ENCODE assay signal across 9 mouse cellular contexts in genomic region chr8:18345322-18345721, GRCm38 (mm10).
DNase-seq lines count a peak whose midpoint lies in the region; ATAC-seq and TF ChIP-seq lines count a peak whose summit lies in the region.
"Had no signal": no experiment of that assay in that cellular context is flagged by ENCODE, and none has a peak within 500 bp of the region (broad histone marks: within the 10 kb centered on the region; RNA-seq: fewer than 3 reads in every experiment).

No protein-coding gene starts in this region.

- TF ChIP-seq EP300 in stomach, postnatal 0 days (optimal IDR thresholded peaks at IDR 0.05): no peak

- 31% methylated on average over 6 of the region's 6 CpGs for WGBS in heart, embryonic 11.5 days (ENCODE audit: insufficient replicate concordance)
- 31% methylated on average over 6 of the region's 6 CpGs for whole genome bisulfite sequencing in midbrain, embryonic 12.5 days
- 31% methylated on average over 6 of the region's 6 CpGs for WGBS in stomach, postnatal 0 days

- no peak overlapping the region for H3K27ac ChIP-seq in heart, embryonic 11.5 days (ENCODE audit: low read depth, low read length)
- no peak overlapping the region for H3K27ac ChIP-seq in cortical plate, adult 2 months (ENCODE audit: insufficient read depth, low read length)
- no peak overlapping the region for H3K27ac ChIP-seq in midbrain, embryonic 12.5 days (replicated peaks)
- no peak overlapping the region for H3K27ac ChIP-seq in stomach, postnatal 0 days (replicated peaks)
- H3K27ac ChIP-seq: macrophage had no signal

- no peaks in the 10 kb centered on the region for H3K27me3 ChIP-seq in heart, embryonic 11.5 days (ENCODE audit: control insufficient read depth, insufficient read depth, low read length)
- H3K27me3 ChIP-seq in midbrain, embryonic 12.5 days: no peaks in the 10 kb centered on the region
- H3K27me3 ChIP-seq in stomach, postnatal 0 days (ENCODE audit: control insufficient read depth, insufficient read depth, low read length): no peaks in the 10 kb centered on the region

- H3K4me3 ChIP-seq in heart, embryonic 11.5 days (ENCODE audit: low read depth, low read length): no peak overlapping the region
- no peak overlapping the region for H3K4me3 ChIP-seq in cortical plate, adult 2 months (ENCODE audit: insufficient read depth, low read length)
- H3K4me3 ChIP-seq in midbrain, embryonic 12.5 days: no peak overlapping the region
- no peak overlapping the region for H3K4me3 ChIP-seq in stomach, postnatal 0 days (ENCODE audit: low read depth, low read length)

- DNase-seq in heart, adult 18-20 months: peak; percentile 2 to 20
- peak; percentile 69 for DNase-seq in ZHBTc4 (ENCODE audit: low read depth, low spot score)
- DNase-seq in layer of hippocampus, adult 9-10 months (ENCODE audit: low spot score): peak; percentile 30
- peak; percentile 40 for DNase-seq in stomach, postnatal 0 days (ENCODE audit: low spot score)

- H3K4me1 ChIP-seq in heart, embryonic 11.5 days (ENCODE audit: control insufficient read depth, insufficient read depth, low read length): no peaks in the 10 kb centered on the region
- no peaks in the 10 kb centered on the region for H3K4me1 ChIP-seq in cortical plate, adult 2 months (ENCODE audit: control insufficient read depth, insufficient read depth, low read length)
- no peaks in the 10 kb centered on the region for H3K4me1 ChIP-seq in midbrain, embryonic 12.5 days
- H3K4me1 ChIP-seq in stomach, postnatal 0 days (replicated peaks; ENCODE audit: control insufficient read depth, insufficient read depth): no peaks in the 10 kb centered on the region

- no peaks in the 10 kb centered on the region for H3K9me3 ChIP-seq in heart, embryonic 11.5 days (replicated peaks; ENCODE audit: control insufficient read depth, low read length)
- H3K9me3 ChIP-seq in midbrain, embryonic 12.5 days: no peaks in the 10 kb centered on the region
- H3K9me3 ChIP-seq in stomach, postnatal 0 days (ENCODE audit: control insufficient read depth, low read length): no peaks in the 10 kb centered on the region

- H3K36me3 ChIP-seq in heart, embryonic 11.5 days (ENCODE audit: control insufficient read depth, insufficient read depth, low read length): no peaks in the 10 kb centered on the region
- no peaks in the 10 kb centered on the region for H3K36me3 ChIP-seq in midbrain, embryonic 12.5 days
- H3K36me3 ChIP-seq in stomach, postnatal 0 days (ENCODE audit: control insufficient read depth, insufficient read depth, low read length): no peaks in the 10 kb centered on the region

- TF ChIP-seq POLR2A in cortical plate, adult 2 months (IDR thresholded peaks at IDR 0.05; ENCODE audit: extremely low read depth, insufficient read depth, low read length): no peak

- ATAC-seq in heart, embryonic 11.5 days (replicated peaks; ENCODE audit: insufficient number of reproducible peaks, low FRiP score, low TSS enrichment): no peak
- peak; percentile 75; a peak in 3 of 4 replicates for ATAC-seq in hematopoietic stem cell, adult 5-6 weeks (replicated peaks in 1 of 2; ENCODE audit: insufficient read depth in 1 of 2, low FRiP score in 2 of 2, low TSS enrichment in 1 of 2, low read depth in 1 of 2, poor library complexity in 2 of 2, severe bottlenecking in 2 of 2)
- peak; percentile 88 for ATAC-seq in midbrain, embryonic 12.5 days (ENCODE audit: low FRiP score, low read depth)
- ATAC-seq in stomach, postnatal 0 days (ENCODE audit: low FRiP score, low TSS enrichment): no peak

- no peak overlapping the region for H3K9ac ChIP-seq in heart, embryonic 11.5 days (ENCODE audit: low read depth, low read length)
- H3K9ac ChIP-seq in midbrain, embryonic 12.5 days (replicated peaks): no peak overlapping the region
- no peak overlapping the region for H3K9ac ChIP-seq in stomach, postnatal 0 days (ENCODE audit: low read length)

- TF ChIP-seq CTCF in cortical plate, adult 2 months (IDR thresholded peaks at IDR 0.05; ENCODE audit: extremely low read depth, insufficient read depth, low read length): peak; percentile 85
- TF ChIP-seq CTCF in stomach, postnatal 0 days (IDR thresholded peaks at IDR 0.05; ENCODE audit: low read depth): peak; percentile 76

- H3K4me2 ChIP-seq in heart, embryonic 11.5 days: no peak overlapping the region
- H3K4me2 ChIP-seq in midbrain, embryonic 12.5 days (replicated peaks): no peak overlapping the region
- no peak overlapping the region for H3K4me2 ChIP-seq in stomach, postnatal 0 days (replicated peaks; ENCODE audit: low read depth)

Comparison
In these comparisons a context has a peak if more than half of its experiments do, and no peak if none do; other contexts are left out.
1. DNase-seq: peak in every context shown above with its lines; median percentile 69 in ZHBTc4; 40 in stomach, postnatal 0 days; 30 in layer of hippocampus, adult 9-10 months; 11 in heart, adult 18-20 months.
2. ATAC-seq: peak in hematopoietic stem cell, adult 5-6 weeks (2 of 2) and midbrain, embryonic 12.5 days (single experiment); none in heart, embryonic 11.5 days (single experiment) and stomach, postnatal 0 days (single experiment).